Mouse (Mus musculus) adrenal gland, postnatal 36 days (tissue): Measurements from ENCODE around the gene Rbm38. TPM values are rescaled to one million over a fixed set of nuclear protein-coding genes. Genes with fewer than 3 reads are reported as not detected.

Experiments
- DNase-seq, 2 experiments: peaks; one replicate each; pipeline ENCODE4 v3.0.0; 2021; ENCODE audit warnings: mixed read lengths in 1 of 2
- total RNA-seq, 2 experiments: library from RNA; stranded (reverse); gene quantifications; 2 replicates each; pipeline ENCODE4 v1.2.3; 2021

Rbm38 gene
- total RNA-seq, 2 experiments from 2014 or later: 20.8 to 30.0 TPM

- DNase-seq: no peak
Observed at GRCm38 (mm10) chr2:173058263-173058662, 38.0 kb downstream of the Rbm38 start.

GRCm38 (mm10) chr2:173060450-173060849 lies 40.2 kb downstream of the Rbm38 start:
- DNase-seq: no peak

- DNase-seq: no peak
Observed at GRCm38 (mm10) chr2:173061443-173062351, 41.4 kb downstream of the Rbm38 start.

GRCm38 (mm10) chr2:173063219-173063618 lies 42.9 kb downstream of the Rbm38 start:
- DNase-seq: peak in 1 of 2 experiments; percentile 27

- DNase-seq: no peak
Observed at GRCm38 (mm10) chr2:173064864-173065263, 44.6 kb downstream of the Rbm38 start.

GRCm38 (mm10) chr2:173072948-173073347 lies 52.6 kb downstream of the Rbm38 start:
- no peak for DNase-seq

- no peak for DNase-seq
Observed at GRCm38 (mm10) chr2:173073666-173074065, 53.4 kb downstream of the Rbm38 start.

- no peak for DNase-seq
Observed at GRCm38 (mm10) chr2:173076921-173077320, 56.6 kb downstream of the Rbm38 start.

GRCm38 (mm10) chr2:173079766-173080549 lies 59.7 kb downstream of the Rbm38 start:
- DNase-seq: no peak

- DNase-seq: peak; percentile 83 to 86
Observed at GRCm38 (mm10) chr2:173080785-173081241, 60.5 kb downstream of the Rbm38 start.

- no peak for DNase-seq
Observed at GRCm38 (mm10) chr2:173082706-173083105, 62.4 kb downstream of the Rbm38 start.

GRCm38 (mm10) chr2:173083106-173083505 lies 62.8 kb downstream of the Rbm38 start:
- DNase-seq: no peak

- peak in 1 of 2 experiments; percentile 41 for DNase-seq
Observed at GRCm38 (mm10) chr2:173083712-173084475, 63.6 kb downstream of the Rbm38 start.

Other genes with a start within 250 kb of the Rbm38 start
- 10 to 100 TPM; 30.1 to 68.2 TPM for gene Bmp7, start 80.2 kb upstream of the Rbm38 start, total RNA-seq
- gene Spo11, start 42.8 kb upstream of the Rbm38 start, total RNA-seq: not detected
- gene Rae1, start 20.4 kb upstream of the Rbm38 start, total RNA-seq: 10 to 100 TPM; 64.8 to 66.1 TPM
- gene Ctcfl, start 99.0 kb downstream of the Rbm38 start, total RNA-seq: under 1 TPM; 0.10 TPM
- gene Pck1, start 132.6 kb downstream of the Rbm38 start, total RNA-seq: 100 to 1,000 TPM; 816 to 818 TPM
- 1 to 10 TPM; 1.6 to 4.9 TPM for gene Zbp1, start 198.4 kb downstream of the Rbm38 start, total RNA-seq